Mouse (Mus musculus): ENCODE data around the gene Lrp8. TPM values are rescaled to one million over a fixed set of nuclear protein-coding genes. Genes with fewer than 3 reads are reported as not detected.

Lrp8 gene
- polyA plus RNA-seq, 1 experiment from 2014 or later, result 13.9 TPM

DNA sequence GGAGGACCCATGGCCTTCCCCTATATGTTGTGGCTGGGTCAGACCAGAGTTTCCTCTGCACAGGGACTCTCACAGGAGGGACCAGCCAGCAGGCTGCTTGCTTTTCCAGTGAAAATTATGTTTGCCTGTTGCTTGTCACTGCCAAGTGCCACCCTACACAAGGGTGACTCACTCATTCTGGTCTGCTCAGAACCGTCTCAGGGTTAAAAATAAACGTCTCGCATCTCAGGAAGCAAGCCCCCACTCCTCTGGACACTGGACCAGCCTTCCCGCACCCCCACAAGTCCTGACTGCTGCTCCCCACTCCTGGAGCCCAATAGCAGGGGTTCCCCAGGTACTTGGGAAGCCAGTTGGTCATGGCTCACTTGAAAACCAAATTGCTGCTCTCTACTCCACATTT is 14.4 kb downstream of the Lrp8 start:
- Histone ChIP-seq H3K4me3 (no peak overlapping the region), H3K4me1 (replicated peaks) (peaks cover 68% of the 10 kb centered on the region), H3K27me3 (ENCODE audit: insufficient read depth, poor library complexity, severe bottlenecking) (no peaks in the 10 kb centered on the region), H3K36me3 (peaks cover 43% of the 10 kb centered on the region; the same call in 1 of the 2 replicates), H3K9me3 (no peaks in the 10 kb centered on the region), H3K27ac (peak overlapping the region; percentile 1)
- 87% methylated on average over 4 of the region's 4 CpGs for WGBS
- DNase-seq (ENCODE audit: low spot score), result no peak

DNA sequence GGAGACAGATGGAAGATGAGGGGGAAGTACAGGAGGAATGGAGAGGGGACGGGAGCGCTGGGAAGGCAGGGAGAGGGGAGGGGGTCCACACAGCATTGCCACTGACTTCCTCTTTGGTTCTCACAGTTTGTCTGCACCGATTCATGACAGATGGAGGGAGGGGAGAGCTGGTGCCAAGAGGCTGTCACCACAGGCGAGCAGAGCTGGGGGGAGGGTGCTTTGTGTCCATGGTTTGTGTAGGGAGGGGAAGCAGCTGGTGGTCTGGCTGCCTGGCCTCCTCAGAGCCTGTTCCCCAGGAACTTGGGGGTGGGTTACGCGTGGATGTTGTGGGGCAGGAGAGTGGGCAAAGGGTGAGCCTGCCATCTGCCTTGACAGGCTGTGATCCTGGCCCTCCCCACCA is 15.4 kb downstream of the Lrp8 start:
- H3K4me3 ChIP-seq, result no peak overlapping the region
- H3K27me3 ChIP-seq (ENCODE audit: insufficient read depth, poor library complexity, severe bottlenecking), result no peaks in the 10 kb centered on the region
- H3K36me3 ChIP-seq, result peaks cover 42% of the 10 kb centered on the region; the same call in 1 of the 2 replicates
- H3K27ac ChIP-seq, result peak overlapping the region; percentile 77
- H3K4me1 ChIP-seq (replicated peaks), result peaks cover 70% of the 10 kb centered on the region
- WGBS, result 48% methylated on average over 6 of the region's 6 CpGs
- no peak for DNase-seq (ENCODE audit: low spot score)
- H3K9me3 ChIP-seq, result no peaks in the 10 kb centered on the region

GRCm38 (mm10) chr4:107819990-107820719 is 18.1 kb downstream of the Lrp8 start:
- Histone ChIP-seq H3K27me3 (ENCODE audit: insufficient read depth, poor library complexity, severe bottlenecking) (no peaks in the 10 kb centered on the region), H3K4me1 (replicated peaks) (peaks cover 84% of the 10 kb centered on the region), H3K9me3 (no peaks in the 10 kb centered on the region), H3K4me3 (no peak overlapping the region), H3K27ac (peak overlapping the region; percentile 66), H3K36me3 (peaks cover 20% of the 10 kb centered on the region; the same call in 1 of the 2 replicates)
- DNase-seq (ENCODE audit: low spot score), result no peak
- 81% methylated on average over 16 of the region's 16 CpGs for WGBS

DNA sequence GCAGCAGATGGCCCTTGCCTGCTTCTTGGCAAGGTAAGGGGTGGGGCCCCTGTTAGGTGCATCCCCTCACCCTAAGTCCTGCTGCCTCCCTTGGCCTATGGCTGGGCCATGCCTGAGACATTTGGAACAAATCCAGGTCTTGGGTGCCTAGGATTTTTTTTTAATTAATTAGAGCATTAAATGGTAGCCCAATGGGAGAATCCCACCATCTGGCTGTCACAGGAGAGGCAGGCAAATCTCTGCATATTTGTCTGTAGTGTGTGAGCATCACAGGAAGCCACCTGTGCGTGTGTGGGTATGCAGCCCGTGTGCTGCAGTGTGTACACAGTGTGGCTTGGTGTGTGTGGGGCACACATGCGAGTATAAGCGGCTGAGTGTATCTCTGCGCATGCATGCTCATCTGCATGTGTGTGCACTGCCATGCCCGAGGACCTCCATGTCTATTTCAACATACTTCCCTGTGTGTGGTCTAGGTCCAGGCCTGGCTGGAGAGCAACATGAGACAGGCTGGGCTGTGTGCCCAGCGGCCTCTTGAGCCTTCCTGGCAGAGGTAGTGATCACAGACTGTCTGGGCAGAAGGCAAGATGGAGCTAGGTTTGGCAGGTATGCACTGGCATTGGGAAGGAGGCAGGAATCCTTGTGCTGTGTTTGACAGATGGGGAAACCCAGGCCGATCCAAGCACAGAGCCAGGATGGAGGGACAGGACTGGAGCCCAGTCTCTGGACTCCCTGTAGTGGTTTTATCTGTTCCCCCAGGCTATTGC is 19.0 kb downstream of the Lrp8 start:
- Histone ChIP-seq H3K4me3 (no peak overlapping the region), H3K27me3 (ENCODE audit: insufficient read depth, poor library complexity, severe bottlenecking) (peaks cover 7% of the 10 kb centered on the region; the same call in 1 of the 2 replicates), H3K27ac (peak overlapping the region; percentile 54; the same call in 1 of the 2 replicates), H3K9me3 (no peaks in the 10 kb centered on the region), H3K4me1 (replicated peaks) (peaks cover 84% of the 10 kb centered on the region), H3K36me3 (0 out of 2 replicates have a peak, but pooled peaks cover 13% of the 10 kb centered on the region)
- no peak for DNase-seq (ENCODE audit: low spot score)
- 90% methylated on average over 8 of the region's 8 CpGs for WGBS

- 0 out of 2 replicates have a peak, but pooled peaks cover 3% of the 10 kb centered on the region for H3K36me3 ChIP-seq
- no peak for DNase-seq (ENCODE audit: low spot score)
- H3K27me3 ChIP-seq (ENCODE audit: insufficient read depth, poor library complexity, severe bottlenecking), result peaks cover 7% of the 10 kb centered on the region; the same call in 1 of the 2 replicates
- peak overlapping the region; percentile 53 for H3K27ac ChIP-seq
- WGBS, result 44% methylated on average over 9 of the region's 9 CpGs
- H3K4me3 ChIP-seq, result 0 out of 2 replicates have a peak overlapping the region, but pooled peaks have one; percentile 3
- peaks cover 87% of the 10 kb centered on the region for H3K4me1 ChIP-seq (replicated peaks)
- no peaks in the 10 kb centered on the region for H3K9me3 ChIP-seq
These were observed 20.9 kb downstream of the Lrp8 start for GRCm38 (mm10) chr4:107822936-107823411.

GRCm38 (mm10) chr4:107823511-107823910 is 21.4 kb downstream of the Lrp8 start:
- WGBS, result 44% methylated on average over 11 of the region's 11 CpGs
- no peak for DNase-seq (ENCODE audit: low spot score)
- Histone ChIP-seq H3K27ac (peak overlapping the region; percentile 53), H3K27me3 (ENCODE audit: insufficient read depth, poor library complexity, severe bottlenecking) (peaks cover 7% of the 10 kb centered on the region; the same call in 1 of the 2 replicates), H3K4me1 (replicated peaks) (peaks cover 90% of the 10 kb centered on the region), H3K36me3 (0 out of 2 replicates have a peak, but pooled peaks cover 3% of the 10 kb centered on the region), H3K9me3 (no peaks in the 10 kb centered on the region), H3K4me3 (no peak overlapping the region)

- Histone ChIP-seq H3K9me3 (no peaks in the 10 kb centered on the region), H3K27ac (peak overlapping the region; percentile 85), H3K4me1 (replicated peaks) (peaks cover 98% of the 10 kb centered on the region), H3K36me3 (no peaks in the 10 kb centered on the region), H3K27me3 (ENCODE audit: insufficient read depth, poor library complexity, severe bottlenecking) (peaks cover 11% of the 10 kb centered on the region; the same call in 1 of the 2 replicates), H3K4me3 (peak overlapping the region; percentile 20)
- peak; percentile 51 for DNase-seq (ENCODE audit: low spot score)
- WGBS, result 11% methylated on average over 10 of the region's 10 CpGs
These were observed 26.7 kb downstream of the Lrp8 start for GRCm38 (mm10) chr4:107828727-107829218.

DNA sequence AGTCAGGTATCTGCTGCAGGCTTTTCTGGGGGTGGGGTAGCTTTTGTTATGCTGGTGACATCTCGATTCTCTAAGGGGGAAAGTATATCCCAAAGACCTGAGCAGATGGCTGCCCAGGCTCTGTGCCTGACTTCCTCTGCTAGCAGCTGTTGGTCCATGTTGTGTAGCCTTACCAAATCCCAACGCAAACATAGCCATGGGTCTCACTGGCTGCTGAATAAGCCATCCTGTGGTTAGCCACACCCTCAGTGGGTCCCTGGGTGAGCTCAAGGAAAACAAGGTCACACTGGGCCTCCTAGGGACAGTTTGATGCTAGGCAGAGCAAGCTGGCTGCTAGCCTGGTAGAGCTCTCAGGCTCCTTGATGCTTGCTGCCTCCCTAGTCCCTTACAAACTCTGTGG is 27.6 kb downstream of the Lrp8 start:
- Histone ChIP-seq H3K9me3 (no peaks in the 10 kb centered on the region), H3K4me1 (replicated peaks) (peaks cover 98% of the 10 kb centered on the region), H3K27me3 (ENCODE audit: insufficient read depth, poor library complexity, severe bottlenecking) (peaks cover 18% of the 10 kb centered on the region), H3K4me3 (no peak overlapping the region), H3K36me3 (no peaks in the 10 kb centered on the region), H3K27ac (peak overlapping the region; percentile 85)
- WGBS, result 38% methylated on average over 2 of the region's 2 CpGs
- DNase-seq (ENCODE audit: low spot score), result no peak

DNA sequence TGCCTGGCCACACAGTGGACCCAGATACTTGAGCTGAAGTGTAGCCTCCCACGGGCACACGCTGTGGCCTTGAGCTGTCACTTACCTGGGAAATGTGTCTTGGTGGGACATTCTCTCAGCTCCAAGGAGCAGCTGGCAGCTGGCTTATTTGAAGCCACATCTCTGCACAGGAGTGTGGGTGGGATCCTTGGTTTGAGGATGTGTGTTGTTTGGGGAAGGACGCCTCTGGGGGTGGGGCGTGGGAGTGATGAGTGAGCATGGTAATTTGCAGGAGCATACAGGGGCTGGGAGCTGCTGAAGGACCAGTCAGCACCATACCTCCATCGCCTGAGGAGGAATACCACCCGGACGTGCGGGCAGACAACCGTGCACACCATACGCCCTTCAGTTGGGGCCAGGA is 28.1 kb downstream of the Lrp8 start:
- no peaks in the 10 kb centered on the region for H3K9me3 ChIP-seq
- H3K4me1 ChIP-seq (replicated peaks), result peaks cover 99% of the 10 kb centered on the region
- no peak overlapping the region for H3K4me3 ChIP-seq
- peaks cover 18% of the 10 kb centered on the region for H3K27me3 ChIP-seq (ENCODE audit: insufficient read depth, poor library complexity, severe bottlenecking)
- H3K27ac ChIP-seq, result peak overlapping the region; percentile 85
- H3K36me3 ChIP-seq, result no peaks in the 10 kb centered on the region
- 57% methylated on average over 10 of the region's 10 CpGs for WGBS
- DNase-seq (ENCODE audit: low spot score), result no peak

GRCm38 (mm10) chr4:107830821-107831221 is 28.8 kb downstream of the Lrp8 start:
- H3K4me1 ChIP-seq (replicated peaks), result peaks cover 99% of the 10 kb centered on the region
- H3K27me3 ChIP-seq (ENCODE audit: insufficient read depth, poor library complexity, severe bottlenecking), result peaks cover 14% of the 10 kb centered on the region
- DNase-seq (ENCODE audit: low spot score), result peak; percentile 74
- H3K36me3 ChIP-seq, result no peaks in the 10 kb centered on the region
- H3K9me3 ChIP-seq, result no peaks in the 10 kb centered on the region
- H3K4me3 ChIP-seq, result peak overlapping the region; percentile 6; the same call in 1 of the 2 replicates
- 37% methylated on average over 7 of the region's 7 CpGs for WGBS
- peak overlapping the region; percentile 85 for H3K27ac ChIP-seq

DNA sequence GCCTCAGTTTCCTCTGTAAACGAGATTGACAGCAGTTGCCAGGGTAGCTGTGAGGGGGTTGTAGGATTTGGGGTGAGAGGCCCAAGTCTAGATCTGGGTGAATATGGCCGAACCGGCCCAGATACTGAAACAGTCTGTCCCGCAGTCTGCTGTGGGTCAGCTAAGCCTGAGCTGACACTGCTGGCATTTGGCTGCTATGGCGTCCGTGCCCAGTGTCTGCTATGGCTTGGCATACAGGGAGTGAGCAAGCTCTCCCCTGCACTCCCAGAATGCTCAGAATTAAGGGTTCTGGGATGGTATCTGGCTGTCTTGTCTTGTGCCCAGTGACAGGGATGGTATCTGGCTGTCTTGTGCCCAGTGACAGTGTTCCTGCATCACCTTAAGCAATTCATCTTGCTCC is 29.6 kb downstream of the Lrp8 start:
- Histone ChIP-seq H3K27me3 (ENCODE audit: insufficient read depth, poor library complexity, severe bottlenecking) (peaks cover 14% of the 10 kb centered on the region), H3K36me3 (no peaks in the 10 kb centered on the region)
- WGBS, result 93% methylated on average over 6 of the region's 6 CpGs

GRCm38 (mm10) chr4:107833525-107833924 is 31.5 kb downstream of the Lrp8 start:
- 85% methylated on average over 5 of the region's 5 CpGs for WGBS
- Histone ChIP-seq H3K4me3 (no peak overlapping the region), H3K9me3 (no peaks in the 10 kb centered on the region), H3K27ac (peak overlapping the region; percentile 92), H3K27me3 (ENCODE audit: insufficient read depth, poor library complexity, severe bottlenecking) (peaks cover 14% of the 10 kb centered on the region), H3K36me3 (0 out of 2 replicates have a peak, but pooled peaks cover 10% of the 10 kb centered on the region), H3K4me1 (replicated peaks) (peaks cover 98% of the 10 kb centered on the region)
- no peak for DNase-seq (ENCODE audit: low spot score)

More for the DNA sequence above, 29.6 kb downstream of the Lrp8 start:
- Histone ChIP-seq H3K27ac (peak overlapping the region; percentile 85), H3K9me3 (no peaks in the 10 kb centered on the region), H3K4me1 (replicated peaks) (peaks cover 99% of the 10 kb centered on the region), H3K4me3 (no peak overlapping the region)
- DNase-seq (ENCODE audit: low spot score), result no peak
